Mouse (Mus musculus) liver, embryonic 14.5 days (tissue): ENCODE data around the gene Rabif. TPM values are rescaled to one million over a fixed set of nuclear protein-coding genes. Genes with fewer than 3 reads are reported as not detected.
"Not testable (repeated sequence)": the region's sequence is repeated elsewhere in the genome, so short reads cannot be mapped to it uniquely, and the experiment has no call there.

Source experiments
- ATAC-seq: fragments of 200-750 bp; cut with Nextera tagmentation; 2 replicates; pipeline ENCODE4 v1.8.0; 2017; ENCODE audit warnings: moderate number of reproducible peaks, mild to moderate bottlenecking, moderate library complexity; ENCODE audit not compliant: insufficient read depth
- DNase-seq, 3 experiments: peaks; one replicate each; pipeline ENCODE4 v3.0.0-alpha.2; 2012 to 2013; ENCODE audit warnings: low read depth in 3 of 3, low spot score in 3 of 3
- H3K27ac ChIP-seq: fragments of 300-500 bp; sonication (generic); 2 replicates; pipeline ENCODE4 v1.5.1; 2014; ENCODE audit warnings: moderate library complexity, mild to moderate bottlenecking, control low read depth, inconsistent platforms
- H3K27me3 ChIP-seq: fragments of 300-500 bp; sonication (generic); 2 replicates; pipeline ENCODE4 v1.6.1; 2014; ENCODE audit warnings: mild to moderate bottlenecking, low read length, moderate library complexity; ENCODE audit not compliant: control insufficient read depth, insufficient read depth
- H3K36me3 ChIP-seq: fragments of 300-500 bp; sonication (generic); replicated peaks from 2 replicates; pipeline ENCODE4 v1.6.1; 2014; ENCODE audit warnings: low read depth; ENCODE audit not compliant: control insufficient read depth, insufficient read depth
- H3K4me1 ChIP-seq, 2 experiments: fragments of 200-500 bp in 1 of 2; fragments of 300-500 bp in 1 of 2; sonication (generic) in 1 of 2; replicated peaks; 2 replicates each; pipeline ENCODE4 v1.6.1; 2012 to 2014; ENCODE audit warnings: antibody characterized with exemption in 1 of 2, inconsistent platforms in 1 of 2, low read length in 1 of 2; ENCODE audit not compliant: control insufficient read depth in 2 of 2, insufficient read depth in 2 of 2
- H3K4me2 ChIP-seq: fragments of 300-500 bp; sonication (generic); 2 replicates; pipeline ENCODE4 v1.6.1; 2014; ENCODE audit warnings: low read depth, mild to moderate bottlenecking, control low read depth, moderate library complexity
- H3K4me3 ChIP-seq, 2 experiments: fragments of 200-500 bp in 1 of 2; fragments of 300-500 bp in 1 of 2; sonication (generic) in 1 of 2; 2 replicates each; pipeline ENCODE4 v1.5.1; 2012 to 2014; ENCODE audit warnings: low read depth in 2 of 2, low read length in 2 of 2, mild to moderate bottlenecking in 2 of 2, control low read depth in 1 of 2, inconsistent platforms in 1 of 2, moderate library complexity in 1 of 2; ENCODE audit not compliant: insufficient read depth in 1 of 2
- H3K9ac ChIP-seq: fragments of 300-500 bp; sonication (generic); replicated peaks from 2 replicates; pipeline ENCODE4 v1.6.1; 2014; ENCODE audit warnings: mild to moderate bottlenecking, control low read depth, moderate library complexity
- H3K9me3 ChIP-seq: fragments of 300-500 bp; sonication (generic); 2 replicates; pipeline ENCODE4 v1.6.1; 2016; ENCODE audit warnings: low read length, mixed read lengths; ENCODE audit not compliant: control insufficient read depth
- CTCF ChIP-seq: IDR thresholded peaks from 2 replicates; pipeline ENCODE4 v1.5.1; 2016; ENCODE audit warnings: antibody characterized with exemption, low read depth, control low read depth
- EP300 ChIP-seq: IDR thresholded peaks from 2 replicates; pipeline ENCODE4 v1.6.1; 2016; ENCODE audit warnings: antibody characterized with exemption, low read depth
- WGBS: fragments of 180-500 bp; shearing (Covaris S2); extraction: QIAGEN DNeasy Blood & Tissue Kit; methylation state at CpG from one replicate; pipeline ENCODE4 v1.1.7; 2014; ENCODE audit not compliant: insufficient replicate concordance; 5-methylcytosine and 5-hydroxymethylcytosine counted together
- polyA plus RNA-seq, 2 experiments: library from polyadenylated mRNA; depleted of rRNA in 1 of 2; stranded (reverse) in 1 of 2; unstranded in 1 of 2; fragments of >200 nt; fragmentation: Nextera tagmentation in 1 of 2; extraction: Ambion mirVana in 1 of 2; gene quantifications; 2 replicates each; pipeline versions ENCODE4 v1.2.1 to v1.2.3; 2012 to 2014

Gene Rabif
- polyA plus RNA-seq, 2 experiments, result 9.7 to 16.8 TPM

- 60% methylated on average over 4 of the region's 4 CpGs for WGBS
Measured at GRCm38 (mm10) chr1:134516491-134517198, 22.2 kb downstream of the Rabif start.

GRCm38 (mm10) chr1:134517841-134518240 lies 23.4 kb downstream of the Rabif start:
- not testable (repeated sequence) for H3K4me2 ChIP-seq, H3K27ac ChIP-seq, H3K4me3 ChIP-seq, H3K36me3 ChIP-seq, H3K9ac ChIP-seq, DNase-seq, ATAC-seq, H3K9me3 ChIP-seq
- WGBS, result 80% methylated on average over 11 of the region's 14 CpGs
- Histone ChIP-seq H3K27me3 (peaks cover 17% of the 10 kb centered on the region), H3K4me1 (peaks cover 19 to 26% of the 10 kb centered on the region in 2 experiments)

More at GRCm38 (mm10) chr1:134516491-134517198, 22.2 kb downstream of the Rabif start:
- H3K9ac ChIP-seq, result no peak overlapping the region
- TF ChIP-seq CTCF (no peak), EP300 (no peak)
- no peaks in the 10 kb centered on the region for H3K9me3 ChIP-seq
- no peak overlapping the region for H3K4me2 ChIP-seq
- H3K27me3 ChIP-seq, result peaks cover 28% of the 10 kb centered on the region
- H3K4me1 ChIP-seq, result peaks cover 19 to 22% of the 10 kb centered on the region in 2 experiments
- no peak overlapping the region for H3K4me3 ChIP-seq
- ATAC-seq (no peak), DNase-seq (no peak)
- H3K27ac ChIP-seq, result no peak overlapping the region
- no peaks in the 10 kb centered on the region for H3K36me3 ChIP-seq

GRCm38 (mm10) chr1:134518677-134519076 lies 24.2 kb downstream of the Rabif start:
- ATAC-seq, result peak; percentile 71
- peaks cover 8% of the 10 kb centered on the region; the same call in 1 of the 2 replicates for H3K27me3 ChIP-seq
- H3K36me3 ChIP-seq, result no peaks in the 10 kb centered on the region
- 3% methylated on average over 7 of the region's 7 CpGs for WGBS
- H3K9ac ChIP-seq, result no peak overlapping the region
- TF ChIP-seq CTCF (peak; percentile 95), EP300 (no peak)
- peaks cover 19 to 26% of the 10 kb centered on the region in 2 experiments for H3K4me1 ChIP-seq
- DNase-seq, result peak; percentile 73 to 76 (median 76)
- peak overlapping the region; percentile 28; the same call in 1 of the 2 replicates for H3K4me2 ChIP-seq
- H3K27ac ChIP-seq, result no peak overlapping the region
- H3K9me3 ChIP-seq, result no peaks in the 10 kb centered on the region
- no peak overlapping the region for H3K4me3 ChIP-seq

GRCm38 (mm10) chr1:134519201-134519600 lies 24.8 kb downstream of the Rabif start:
- not testable (repeated sequence) for H3K36me3 ChIP-seq, H3K9me3 ChIP-seq, H3K4me3 ChIP-seq, H3K27me3 ChIP-seq, ATAC-seq, H3K9ac ChIP-seq, DNase-seq, H3K27ac ChIP-seq, H3K4me2 ChIP-seq
- peaks cover 19 to 26% of the 10 kb centered on the region in 2 experiments for H3K4me1 ChIP-seq
- 80% methylated on average over 5 of the region's 5 CpGs for WGBS

GRCm38 (mm10) chr1:134520001-134520721 lies 25.7 kb downstream of the Rabif start:
- TF ChIP-seq CTCF (no peak), EP300 (0 out of 2 replicates have a peak, but pooled peaks have one; percentile 28)
- no peak overlapping the region; the same call in 1 of the 2 replicates for H3K27ac ChIP-seq

More at GRCm38 (mm10) chr1:134520001-134520721, 25.7 kb downstream of the Rabif start:
- Histone ChIP-seq H3K9me3 (no peaks in the 10 kb centered on the region), H3K27me3 (no peaks in the 10 kb centered on the region), H3K36me3 (no peaks in the 10 kb centered on the region), H3K4me1 (peaks cover 19 to 26% of the 10 kb centered on the region in 2 experiments), H3K4me2 (peak overlapping the region; percentile 24; the same call in 1 of the 2 replicates), H3K4me3 (no peak overlapping the region), H3K9ac (peak overlapping the region; percentile 43)
- 25% methylated on average over 8 of the region's 8 CpGs for WGBS
- peak; percentile 34; the same call in 1 of the 2 replicates for ATAC-seq
- no peak for DNase-seq
